Mouse (Mus musculus) cerebellum, adult 2 months (tissue): ENCODE measurements at regions not wholly inside any gene's neighbourhood (a gene's known extent, or its start where the extent isn't known, plus 50 kb on each side); places are given as distances from the start of the nearest gene placed in this dataset.

Source experiments
- DNase-seq, 2 experiments: peaks; one replicate each; pipeline ENCODE4 v3.0.0; 2021
- H3K27ac ChIP-seq: fragments of 200-500 bp; 2 replicates; pipeline ENCODE4 v1.5.1; 2012; ENCODE audit warnings: low read length, control low read depth, inconsistent platforms; ENCODE audit not compliant: insufficient read depth
- H3K27me3 ChIP-seq: fragments of 200-500 bp; 2 replicates; pipeline ENCODE4 v1.6.1; 2012; ENCODE audit warnings: inconsistent platforms, mild to moderate bottlenecking, low read length, moderate library complexity; ENCODE audit not compliant: control insufficient read depth, insufficient read depth
- H3K4me1 ChIP-seq: fragments of 200-500 bp; 2 replicates; pipeline ENCODE4 v1.6.1; 2011; ENCODE audit warnings: low read length; ENCODE audit not compliant: control insufficient read depth, insufficient read depth
- H3K4me3 ChIP-seq: fragments of 200-500 bp; replicated peaks from 2 replicates; pipeline ENCODE3; 2011; ENCODE audit warnings: mild to moderate bottlenecking, low read depth, low read length, control low read depth; ENCODE audit not compliant: insufficient read depth
- CTCF ChIP-seq: fragments of 200-500 bp; IDR thresholded peaks from 2 replicates; pipeline ENCODE4 v1.5.1; 2011; ENCODE audit warnings: low read depth, mild to moderate bottlenecking, control low read depth, low read length, moderate library complexity, borderline replicate concordance; ENCODE audit not compliant: insufficient read depth
- POLR2A ChIP-seq: fragments of 200-500 bp; IDR thresholded peaks from 2 replicates; pipeline ENCODE4 v1.6.1; 2011; ENCODE audit warnings: low read length, control low read depth, borderline replicate concordance; ENCODE audit not compliant: insufficient read depth
- WGBS: fragments of 180-500 bp; shearing (Covaris S2); methylation state at CpG from one replicate; pipeline ENCODE4 v1.1.7; 2018; 5-methylcytosine and 5-hydroxymethylcytosine counted together

DNA sequence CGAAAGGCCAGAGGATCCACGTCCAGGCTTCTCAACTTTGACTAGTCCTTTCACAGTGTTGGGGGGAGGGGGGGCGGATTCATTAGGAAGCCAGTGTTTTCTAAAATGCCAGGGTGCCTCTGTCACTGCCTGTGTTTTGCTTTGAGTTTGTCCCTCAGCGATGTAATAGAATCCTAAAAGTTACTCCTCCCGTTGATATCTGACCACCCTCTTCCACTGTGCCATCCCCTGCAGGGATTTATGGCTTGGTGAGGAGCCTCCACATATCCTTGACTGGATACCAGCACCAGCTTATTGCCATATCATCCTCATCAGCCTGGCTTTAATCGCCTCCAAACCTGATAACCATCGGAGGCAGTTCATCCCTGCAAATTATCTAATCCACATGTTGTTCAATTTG lies 138.6 kb upstream of the Gm12830 start:
- no peak for DNase-seq
- Histone ChIP-seq H3K27me3 (no peaks in the 10 kb centered on the region; the same call in 1 of the 2 replicates), H3K27ac (no peak overlapping the region), H3K4me1 (no peaks in the 10 kb centered on the region), H3K4me3 (no peak overlapping the region)
- 77% methylated on average over 7 of the region's 7 CpGs for WGBS
- TF ChIP-seq POLR2A (no peak), CTCF (no peak)

DNA sequence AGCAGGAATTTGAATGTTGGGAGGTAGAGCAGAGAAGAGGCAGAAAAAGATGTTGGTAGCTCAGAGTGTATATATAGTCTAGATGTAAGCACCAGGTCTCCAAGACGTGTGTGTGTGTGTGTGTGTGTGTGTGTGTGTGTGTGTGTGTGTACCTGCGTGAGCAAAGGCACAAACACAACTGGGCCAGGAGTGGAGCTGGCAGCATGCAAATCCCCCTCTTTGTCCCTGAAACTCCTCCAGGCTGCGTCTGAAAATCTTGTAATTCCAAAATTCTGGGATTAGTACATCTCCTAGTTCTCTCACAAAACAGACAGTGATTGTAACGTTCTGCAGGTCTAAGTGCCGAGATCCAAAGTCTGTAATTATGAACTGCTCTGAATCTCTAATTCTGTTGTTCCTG lies 137.8 kb upstream of the Gm12830 start:
- no peaks in the 10 kb centered on the region for H3K4me1 ChIP-seq
- DNase-seq, result no peak
- H3K27me3 ChIP-seq, result no peaks in the 10 kb centered on the region; the same call in 1 of the 2 replicates
- no peak overlapping the region for H3K27ac ChIP-seq
- no peak overlapping the region for H3K4me3 ChIP-seq
- WGBS, result 78% methylated on average over 5 of the region's 5 CpGs
- TF ChIP-seq CTCF, result no peak
- TF ChIP-seq POLR2A, result no peak

DNA sequence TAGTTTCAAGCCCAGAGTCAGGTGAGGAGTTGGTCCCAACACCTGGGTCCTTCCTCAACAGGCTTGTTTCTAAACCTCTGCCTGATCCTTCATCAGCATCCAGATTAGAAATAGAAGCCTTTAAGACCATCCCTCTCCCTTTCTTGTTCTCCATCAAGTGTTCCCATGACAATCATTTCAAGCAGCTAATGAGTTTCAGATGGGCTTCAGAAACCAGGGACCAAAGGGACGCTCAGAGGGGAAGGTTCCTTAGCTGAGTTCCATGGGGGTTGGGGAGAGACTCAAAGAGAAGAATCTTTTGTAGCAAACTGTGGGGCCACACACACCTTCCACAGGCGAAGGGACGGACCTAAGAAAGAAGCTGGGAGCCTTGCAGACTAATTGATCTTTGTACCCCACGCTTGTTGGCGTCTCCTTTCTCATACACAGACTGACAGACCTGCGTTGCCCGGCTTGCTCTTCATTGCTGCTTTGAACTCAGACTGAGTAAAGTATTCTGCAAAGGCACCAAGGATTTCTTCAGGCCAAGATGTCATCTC lies 136.6 kb upstream of the Gm12830 start:
- H3K27me3 ChIP-seq, result no peaks in the 10 kb centered on the region
- TF ChIP-seq CTCF (no peak), POLR2A (no peak)
- no peak for DNase-seq
- WGBS, result 81% methylated on average over 7 of the region's 7 CpGs
- no peak overlapping the region for H3K27ac ChIP-seq
- H3K4me1 ChIP-seq, result no peaks in the 10 kb centered on the region
- H3K4me3 ChIP-seq, result no peak overlapping the region

- Histone ChIP-seq H3K4me1 (no peaks in the 10 kb centered on the region), H3K27ac (no peak overlapping the region), H3K4me3 (no peak overlapping the region), H3K27me3 (no peaks in the 10 kb centered on the region)
- 17% methylated on average over 11 of the region's 11 CpGs for WGBS
- no peak for DNase-seq
- TF ChIP-seq CTCF, result no peak
- no peak for TF ChIP-seq POLR2A
Observed at GRCm38 (mm10) chr4:114685454-114685853, 136.1 kb upstream of the Gm12830 start.

DNA sequence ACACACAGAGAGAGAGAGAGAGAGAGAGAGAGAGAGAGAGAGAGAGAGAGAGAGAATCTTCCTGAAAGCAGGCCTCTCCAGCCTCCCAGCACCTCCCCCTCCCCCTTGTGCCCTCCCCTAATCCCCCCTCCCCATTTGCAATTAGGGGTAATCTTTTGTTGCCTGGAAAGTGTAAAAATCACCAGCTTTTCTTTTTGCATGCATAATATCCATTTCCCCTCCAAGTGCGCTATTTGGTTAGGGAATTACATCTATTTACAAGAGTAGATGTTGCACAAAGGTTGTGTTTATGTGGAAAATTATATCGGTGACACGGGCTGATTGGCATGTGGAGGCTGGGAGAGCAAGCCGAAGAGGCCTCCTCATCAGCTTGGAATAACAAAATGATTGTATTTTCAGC lies 135.4 kb upstream of the Gm12830 start:
- Histone ChIP-seq H3K4me3 (no peak overlapping the region), H3K27ac (no peak overlapping the region), H3K27me3 (no peaks in the 10 kb centered on the region), H3K4me1 (no peaks in the 10 kb centered on the region)
- no peak for DNase-seq
- TF ChIP-seq POLR2A, result no peak
- TF ChIP-seq CTCF, result no peak
- WGBS, result 79% methylated on average over 4 of the region's 4 CpGs

GRCm38 (mm10) chr4:114688356-114688972 lies 133.1 kb upstream of the Gm12830 start:
- no peak overlapping the region for H3K27ac ChIP-seq
- no peaks in the 10 kb centered on the region for H3K4me1 ChIP-seq
- no peak for TF ChIP-seq POLR2A
- TF ChIP-seq CTCF, result no peak
- WGBS, result 49% methylated on average over 16 of the region's 16 CpGs
- H3K4me3 ChIP-seq, result no peak overlapping the region
- H3K27me3 ChIP-seq, result no peaks in the 10 kb centered on the region
- no peak for DNase-seq

- Histone ChIP-seq H3K27me3 (no peaks in the 10 kb centered on the region), H3K4me3 (no peak overlapping the region), H3K4me1 (no peaks in the 10 kb centered on the region), H3K27ac (no peak overlapping the region)
- peak; percentile 19; the same call in 1 of the 2 replicates for TF ChIP-seq CTCF
- no peak for TF ChIP-seq POLR2A
- WGBS, result 74% methylated on average over 6 of the region's 6 CpGs
- DNase-seq, result no peak
Observed at GRCm38 (mm10) chr4:114688973-114689371, 132.6 kb upstream of the Gm12830 start.

DNA sequence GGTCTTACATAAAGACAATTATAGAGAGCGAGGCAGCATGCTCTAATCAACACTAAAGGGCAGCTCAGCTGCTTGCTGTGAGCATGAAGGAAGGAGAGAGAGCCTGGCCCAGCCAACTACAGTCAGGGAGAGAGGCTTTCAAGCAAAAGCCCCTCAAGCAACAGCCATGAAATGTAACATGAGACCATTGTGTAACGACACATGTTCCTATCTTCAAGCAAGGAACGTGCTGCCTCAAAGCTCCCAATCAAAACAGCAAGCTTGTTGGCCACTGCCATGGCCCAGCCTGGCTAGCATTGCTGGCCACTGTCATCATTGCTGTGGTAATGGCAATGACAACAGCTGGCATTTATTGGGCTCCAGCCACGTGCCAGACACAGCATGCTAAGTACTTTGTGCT lies 115.9 kb upstream of the Gm12830 start:
- TF ChIP-seq CTCF, result no peak
- TF ChIP-seq POLR2A, result no peak

More for the DNA sequence above, 115.9 kb upstream of the Gm12830 start:
- Histone ChIP-seq H3K4me1 (no peaks in the 10 kb centered on the region), H3K27me3 (no peaks in the 10 kb centered on the region), H3K4me3 (no peak overlapping the region), H3K27ac (no peak overlapping the region)
- WGBS, result 16% methylated on average over 4 of the region's 4 CpGs
- no peak for DNase-seq
